Mouse (Mus musculus) thymus, postnatal 10 days (tissue): ENCODE results near the gene Trim10.
"Not testable (repeated sequence)": the region's sequence is repeated elsewhere in the genome, so short reads cannot be mapped to it uniquely, and the experiment has no call there.

Source experiments
- DNase-seq, 2 experiments: peaks; one replicate each; pipeline ENCODE4 v3.0.0; 2021; ENCODE audit warnings: low spot score in 2 of 2

Trim10 gene

DNA sequence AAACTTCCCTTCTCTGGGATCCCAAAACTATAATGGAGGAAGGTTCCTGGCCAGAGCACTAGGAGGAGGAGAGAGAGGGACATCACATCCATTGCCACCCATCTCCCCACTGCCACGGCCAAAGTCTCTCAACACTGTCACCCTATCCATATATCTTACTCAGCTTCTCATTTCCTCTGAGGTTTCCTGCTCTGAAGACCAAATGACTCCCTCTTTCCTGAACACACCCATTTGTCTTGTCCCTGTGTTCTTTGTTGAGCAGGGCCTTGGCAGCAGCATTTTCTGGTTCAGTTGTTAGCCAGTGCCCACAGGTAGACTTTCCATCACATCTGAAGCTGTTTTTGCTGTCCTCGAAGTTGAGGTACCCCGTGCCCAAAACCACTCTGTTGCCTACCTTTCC, 11.2 kb upstream of the Trim10 start:
- DNase-seq: no peak

DNA sequence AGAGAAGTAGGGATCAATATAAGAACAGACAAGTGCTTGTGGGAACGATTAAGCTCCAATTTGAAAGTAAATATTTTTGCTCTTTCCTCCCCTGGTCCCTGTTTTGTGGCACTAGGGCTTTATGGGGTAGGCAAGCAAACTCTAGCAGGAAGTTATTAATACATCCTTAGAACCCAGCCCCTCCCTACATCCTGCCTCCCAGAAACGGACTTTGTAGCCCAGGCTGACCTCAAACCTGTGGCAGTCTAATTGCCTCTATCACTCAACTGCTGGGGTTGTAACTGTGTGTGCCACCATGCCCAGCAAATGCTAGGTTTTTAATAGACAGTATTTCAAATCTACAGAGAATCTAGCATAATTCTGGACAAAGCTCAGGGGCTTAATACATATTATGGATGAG, 7.7 kb upstream of the Trim10 start:
- no peak for DNase-seq

DNA sequence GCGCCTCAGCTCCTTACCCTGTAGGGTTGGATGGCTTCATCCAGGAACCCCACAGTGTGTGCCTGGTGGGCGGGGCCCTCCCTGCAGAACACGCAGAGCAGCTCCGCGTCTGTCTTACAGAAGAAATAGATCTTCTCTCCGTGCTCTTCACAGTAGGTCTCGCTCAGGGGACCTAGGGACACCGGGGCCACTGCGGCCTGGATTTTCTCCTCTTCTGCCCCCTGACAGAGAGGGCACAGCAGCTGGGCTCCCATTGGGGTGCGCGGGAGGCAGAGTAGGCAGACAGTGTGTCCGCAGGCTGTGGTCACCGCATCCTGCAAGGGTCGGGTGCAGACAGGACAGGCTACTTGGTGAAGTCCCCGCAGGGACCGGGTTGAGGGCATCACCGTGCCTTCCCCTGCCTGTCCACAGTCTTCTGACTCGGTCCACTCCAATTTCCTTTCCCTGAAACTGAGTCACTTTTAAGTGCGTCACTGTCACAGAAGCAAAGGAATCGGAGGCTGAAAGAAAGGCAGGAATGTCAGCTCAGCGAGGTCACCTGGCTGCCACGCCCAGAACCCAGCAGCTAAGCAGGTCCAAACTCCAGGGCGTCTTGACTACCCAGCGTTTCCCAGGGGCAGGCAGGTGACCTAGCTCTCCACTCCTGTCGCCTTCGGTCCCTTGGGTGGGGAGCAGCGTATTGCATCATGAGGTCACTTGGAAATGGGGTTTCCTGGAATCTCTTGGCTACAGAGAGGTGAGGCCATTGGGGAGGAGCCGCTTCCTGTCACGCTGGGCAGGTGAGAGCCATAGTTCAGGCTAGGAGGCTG, 2.5 kb upstream of the Trim10 start, which contains the start of gene Trim15:
Gene Trim15, minus strand, starts transcription at position 492 of the 809 bp plus-strand sequence.
- DNase-seq: no peak

DNA sequence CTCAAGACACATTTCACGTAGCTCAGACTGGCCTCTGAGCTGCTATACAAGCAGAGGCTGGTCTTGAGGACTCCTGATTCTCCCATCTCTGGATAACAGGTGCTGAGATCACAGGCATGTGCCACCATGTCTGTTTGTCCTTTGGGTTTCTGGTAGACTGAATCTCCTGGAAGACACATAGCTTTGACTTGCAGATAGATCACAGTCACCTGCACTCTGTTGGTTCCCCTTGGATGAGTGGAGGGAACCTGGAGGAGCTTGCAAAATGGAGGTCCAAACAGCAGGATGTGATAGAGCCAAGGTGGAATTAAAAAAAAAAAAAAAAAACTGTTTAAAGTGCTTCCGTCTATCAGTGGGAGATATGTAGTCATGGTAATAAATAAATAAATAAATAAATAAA, 538 bp upstream of the Trim10 start:
- no peak for DNase-seq

DNA sequence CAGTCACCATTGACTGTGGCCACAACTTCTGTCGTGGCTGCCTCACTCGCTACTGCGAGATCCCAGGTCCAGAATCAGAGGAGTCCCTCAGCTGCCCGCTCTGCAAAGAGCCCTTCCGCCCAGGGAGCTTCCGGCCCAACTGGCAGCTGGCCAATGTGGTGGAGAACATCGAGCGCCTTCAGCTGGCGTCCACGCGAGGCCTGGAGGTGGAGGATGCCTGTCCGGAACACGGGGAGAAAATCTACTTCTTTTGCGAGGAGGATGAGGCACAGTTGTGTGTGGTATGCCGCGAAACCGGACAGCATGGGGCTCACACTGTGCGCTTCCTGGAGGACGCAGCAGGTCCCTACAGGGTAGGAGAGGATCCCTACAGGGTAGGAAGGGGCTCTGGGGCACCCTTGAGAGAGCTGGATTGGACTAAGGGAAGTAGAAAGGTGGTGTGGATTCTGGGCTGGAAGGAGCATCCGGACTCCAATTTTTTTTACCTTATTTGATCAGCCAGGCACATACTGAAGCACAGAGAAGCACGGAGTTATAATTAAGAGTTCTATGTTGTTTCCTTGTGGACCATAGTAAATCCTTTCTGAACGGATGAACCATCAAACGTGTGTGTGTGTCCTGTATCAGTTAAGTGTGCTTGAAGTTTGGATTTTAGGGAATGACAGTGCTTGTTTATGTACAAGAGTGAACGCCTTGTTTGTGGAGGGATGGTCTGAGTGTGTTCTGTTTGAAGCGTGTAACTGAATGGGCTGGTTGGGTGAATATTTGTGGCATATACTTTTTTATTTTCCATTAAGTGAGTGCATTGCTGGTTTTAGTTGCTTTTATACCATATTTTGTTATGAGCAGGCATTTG, 809 bp downstream of the Trim10 start:
- DNase-seq: no peak

DNA sequence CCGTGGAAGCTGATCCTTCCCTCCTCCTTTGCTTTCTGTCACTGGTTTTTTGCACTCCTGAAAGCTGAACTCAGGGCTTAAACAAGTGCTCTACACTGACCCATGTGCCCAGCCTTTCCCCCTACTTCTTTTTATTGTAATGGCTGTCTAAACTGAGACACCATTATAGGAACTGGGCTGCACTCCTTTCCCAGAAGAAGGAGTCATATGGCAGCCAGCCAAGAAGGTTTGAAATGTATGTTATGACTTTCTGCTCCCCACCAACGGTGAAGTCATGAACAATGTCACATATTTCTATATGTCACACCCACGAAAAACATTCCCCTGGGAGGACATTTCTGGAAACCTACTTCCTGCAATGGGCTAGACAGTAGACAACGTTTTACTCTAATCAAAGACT, 5.3 kb downstream of the Trim10 start:
- no peak for DNase-seq

DNA sequence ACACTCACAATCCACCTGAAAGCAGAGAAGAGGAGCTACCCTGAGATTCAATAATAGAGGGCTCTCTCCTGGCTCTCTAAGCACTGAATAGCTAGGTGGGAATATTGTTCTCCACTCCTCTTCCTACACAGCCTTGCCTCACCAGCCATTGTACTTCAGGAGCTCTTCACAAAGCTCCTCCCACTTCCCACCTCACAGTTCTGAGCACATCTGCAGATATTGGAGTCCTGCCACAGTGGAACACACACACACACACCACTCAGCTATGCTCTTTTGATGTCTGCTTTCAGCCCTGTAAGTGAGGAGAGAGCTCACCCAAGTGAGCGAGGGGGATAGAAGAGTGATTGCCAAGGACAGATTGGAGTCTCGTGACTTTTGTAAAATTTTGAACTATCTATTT, 14.0 kb downstream of the Trim10 start:
- no peak for DNase-seq

DNA sequence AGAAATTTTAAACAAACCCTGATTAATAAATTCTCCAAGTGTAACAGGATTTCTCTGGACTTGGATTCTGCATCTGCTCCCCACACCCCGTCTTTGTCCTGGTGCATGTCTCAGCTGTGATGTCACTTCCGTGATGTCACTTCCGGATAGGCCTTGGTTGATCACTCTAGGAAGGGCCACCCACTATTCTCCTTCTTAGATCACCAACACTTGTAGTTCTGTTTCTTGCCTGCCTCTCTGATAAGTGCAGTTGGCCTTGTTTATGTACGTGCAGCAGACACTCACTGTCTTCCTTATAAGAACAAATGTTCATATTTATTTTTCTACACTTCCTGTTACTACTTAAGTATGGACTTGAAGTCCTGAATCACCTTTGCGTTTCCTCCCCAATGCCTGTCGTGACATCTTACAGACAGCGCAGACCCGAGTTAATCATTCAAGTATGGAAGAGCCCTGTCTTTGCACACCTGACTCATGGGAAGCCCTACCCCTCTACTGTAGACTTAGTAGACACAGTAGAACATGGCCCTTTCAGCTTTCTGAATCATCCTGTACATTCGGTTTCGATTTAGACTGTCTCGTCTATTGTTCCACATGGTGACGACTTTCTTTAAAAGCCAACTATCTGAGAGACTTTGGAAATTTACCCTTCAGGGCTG, 15.9 kb downstream of the Trim10 start:
- no peak for DNase-seq

DNA sequence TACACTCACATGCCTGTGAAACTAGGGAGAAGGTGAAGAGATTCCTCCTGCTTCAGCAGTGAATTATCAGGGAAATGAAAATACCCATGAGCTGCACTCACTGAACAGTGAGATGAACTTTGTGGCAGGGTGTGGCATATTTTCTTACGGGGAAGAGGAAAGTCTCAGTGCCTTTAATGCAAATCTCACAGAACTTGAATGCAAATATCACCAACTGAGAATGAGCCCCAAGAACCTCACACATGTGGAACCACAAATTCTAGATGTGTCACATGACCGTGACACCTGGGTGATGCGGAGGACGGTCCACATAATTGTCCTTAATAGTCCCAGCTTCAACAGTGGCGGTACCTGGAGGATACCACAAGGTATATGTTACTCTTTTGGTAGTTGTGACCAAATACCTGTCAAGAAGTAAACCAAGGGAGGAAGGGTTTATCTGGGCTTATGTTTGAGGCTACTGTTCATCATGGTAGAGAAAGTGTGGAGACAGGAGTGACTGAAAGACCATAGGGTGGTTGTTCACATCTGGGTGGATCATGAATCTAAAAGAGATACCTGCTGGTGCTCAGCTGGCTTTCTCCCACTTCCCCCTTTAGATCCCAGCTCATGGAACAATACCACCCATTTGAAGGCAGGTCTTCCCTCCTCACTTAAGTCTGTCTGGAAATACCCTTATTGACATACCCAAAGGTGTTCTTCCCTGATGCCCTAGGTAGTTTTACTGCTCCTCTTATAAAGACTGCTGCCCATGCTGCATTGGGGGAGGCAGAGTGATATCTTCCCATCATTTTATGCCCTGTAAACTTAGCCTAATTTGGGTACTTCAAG, 20.9 kb downstream of the Trim10 start, which contains the start of gene Trim40:
Gene Trim40, minus strand, starts transcription at position 51 of the 831 bp plus-strand sequence.
- no peak for DNase-seq

DNA sequence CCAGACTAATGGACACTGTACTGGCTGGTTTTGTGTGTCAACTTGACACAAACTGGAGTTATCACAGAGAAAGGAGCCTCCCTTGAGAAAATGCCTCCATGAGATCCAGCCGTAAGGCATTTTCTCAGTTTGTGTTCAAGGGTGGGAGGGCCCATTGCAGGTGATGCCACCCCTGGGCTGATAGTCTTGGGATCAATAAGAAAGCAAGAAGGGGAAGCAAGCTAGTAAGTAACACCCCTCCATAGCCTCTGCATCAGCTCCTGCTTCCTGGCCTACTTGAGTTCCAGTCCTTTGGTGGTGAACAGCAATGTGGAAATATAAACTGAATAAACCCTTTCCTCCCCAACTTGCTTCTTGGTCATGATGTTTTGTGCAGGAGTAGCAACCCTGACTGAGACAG, 22.1 kb downstream of the Trim10 start:
- not testable (repeated sequence) for DNase-seq

DNA sequence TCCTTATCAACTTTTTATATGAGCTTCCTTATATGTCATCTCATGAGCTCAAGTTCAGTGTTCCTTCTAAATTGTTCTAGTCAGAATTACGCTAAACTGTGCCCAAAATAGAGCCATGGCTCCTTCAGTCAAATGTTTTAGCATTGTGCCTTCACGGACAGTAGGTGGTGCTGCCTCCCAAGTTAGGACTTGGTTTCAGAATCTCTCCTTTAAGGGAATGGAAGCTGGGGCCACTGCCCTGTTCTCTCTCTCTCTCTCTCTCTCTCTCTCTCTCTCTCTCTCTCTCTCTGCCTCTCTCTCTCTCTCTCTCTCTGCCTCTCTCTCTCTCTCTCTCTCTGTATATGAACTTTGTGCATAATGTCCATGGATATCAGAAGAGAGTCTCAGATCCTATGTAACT, 23.0 kb downstream of the Trim10 start:
- DNase-seq: peak in 1 of 2 experiments; percentile 11

DNA sequence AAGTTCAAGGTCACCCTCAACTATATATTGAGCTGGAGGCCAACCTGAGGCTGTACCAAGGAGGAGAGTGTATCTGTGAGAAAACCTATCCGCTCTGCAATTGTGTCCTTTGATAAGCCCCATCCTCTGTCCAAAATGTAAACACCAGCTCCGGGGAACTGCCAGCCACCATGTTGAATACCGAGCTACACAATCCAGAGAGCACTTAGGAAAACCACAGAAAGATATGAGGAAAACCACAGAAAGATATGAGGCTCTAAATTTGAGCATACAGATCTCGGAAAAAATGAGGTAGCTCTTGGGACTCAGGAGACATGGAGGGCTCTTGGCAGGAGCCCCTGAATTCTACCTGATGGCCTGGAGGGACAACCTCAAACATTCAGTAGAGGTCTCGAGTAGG, 24.0 kb downstream of the Trim10 start:
- no peak for DNase-seq

DNA sequence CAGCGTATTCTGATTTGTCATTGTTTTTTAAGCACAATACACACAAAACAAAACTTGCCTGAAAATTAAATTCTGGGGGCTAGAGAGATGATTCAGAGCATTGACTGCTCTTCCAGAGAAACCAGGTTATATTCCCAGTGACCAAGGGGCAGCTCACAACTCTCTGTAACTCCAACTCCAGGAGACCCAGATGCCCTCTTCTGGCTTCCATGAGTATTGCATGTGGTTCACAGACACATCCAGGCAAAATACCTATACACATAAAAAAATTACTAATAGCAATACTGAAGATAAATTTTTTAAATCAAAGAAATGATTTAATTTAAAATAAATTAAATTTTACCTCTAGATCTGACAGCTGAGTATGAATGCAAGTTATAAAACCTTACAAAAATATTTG, 27.2 kb downstream of the Trim10 start:
- no peak for DNase-seq

DNA sequence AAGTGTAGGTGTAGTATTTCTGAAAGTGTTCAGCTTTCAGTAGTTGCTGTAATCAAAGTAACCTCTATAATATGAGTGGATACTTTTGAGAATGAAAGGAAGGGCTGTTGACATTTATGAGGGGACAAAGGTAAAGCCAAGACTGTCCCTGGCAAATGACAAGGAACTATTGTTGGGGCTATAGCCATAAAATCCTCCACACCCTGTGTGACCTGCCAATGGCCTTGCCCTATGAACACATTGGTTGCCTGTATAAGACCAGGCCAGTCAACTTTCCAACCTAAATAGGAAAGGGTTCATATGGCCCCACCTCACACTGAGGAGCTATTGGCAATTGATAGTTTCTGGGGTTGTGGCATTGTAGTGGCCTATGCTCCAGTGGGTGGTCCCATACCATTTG, 27.7 kb downstream of the Trim10 start:
- DNase-seq: no peak

DNA sequence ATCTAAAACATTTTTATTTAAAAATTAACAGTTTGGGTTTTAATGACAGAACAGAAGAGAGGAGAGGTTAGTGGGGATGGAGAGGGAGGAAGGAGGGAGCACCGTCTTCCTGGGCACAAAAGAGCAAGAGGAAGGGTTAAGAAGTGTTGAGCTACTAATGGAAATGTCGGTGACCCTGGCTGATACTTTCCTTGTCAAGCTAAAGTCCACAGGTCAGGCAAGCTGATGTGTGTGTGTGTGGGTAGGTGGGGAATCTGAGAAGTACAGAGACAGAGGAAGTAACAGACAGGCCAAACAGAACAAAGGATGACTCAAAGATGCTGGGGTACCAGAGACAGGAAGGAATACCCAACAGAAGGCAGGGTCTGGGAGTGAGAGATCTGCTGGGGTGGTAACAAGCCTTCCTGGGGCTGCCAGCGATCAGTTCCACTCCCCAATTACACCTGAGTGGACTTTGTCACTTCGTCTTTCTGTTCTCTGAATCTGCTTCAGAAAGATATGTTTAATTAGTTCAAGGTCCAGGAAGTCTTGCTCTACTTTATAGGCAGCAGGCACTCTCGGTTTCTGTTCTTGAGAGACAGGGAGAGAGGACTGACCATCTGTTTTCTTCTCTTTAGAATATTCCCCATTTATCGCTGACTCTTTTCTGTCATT, 28.3 kb downstream of the Trim10 start, which contains the start of gene Trim31:
Gene Trim31, plus strand, starts transcription at position 567 of the 654 bp plus-strand sequence.
- DNase-seq: no peak

DNA sequence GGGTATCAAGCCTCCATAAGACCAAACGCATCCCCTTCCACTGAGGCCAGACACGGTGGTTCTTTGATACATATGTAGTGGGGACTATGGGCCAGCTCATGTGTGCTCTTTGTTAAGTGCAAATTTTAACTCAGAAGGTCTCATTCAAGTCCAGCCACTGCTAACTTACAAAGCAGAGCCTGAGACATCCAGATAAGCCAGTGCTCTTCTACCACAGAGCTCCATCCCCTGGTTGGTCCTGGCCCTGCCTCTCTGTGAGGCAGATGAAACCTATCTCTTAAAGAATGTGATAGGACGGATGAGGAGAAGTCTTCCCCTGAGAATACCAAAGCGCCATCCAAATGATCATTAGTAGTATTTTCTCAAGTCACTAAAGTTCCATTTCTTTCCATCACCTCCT, 30.0 kb downstream of the Trim10 start:
- no peak for DNase-seq

DNA sequence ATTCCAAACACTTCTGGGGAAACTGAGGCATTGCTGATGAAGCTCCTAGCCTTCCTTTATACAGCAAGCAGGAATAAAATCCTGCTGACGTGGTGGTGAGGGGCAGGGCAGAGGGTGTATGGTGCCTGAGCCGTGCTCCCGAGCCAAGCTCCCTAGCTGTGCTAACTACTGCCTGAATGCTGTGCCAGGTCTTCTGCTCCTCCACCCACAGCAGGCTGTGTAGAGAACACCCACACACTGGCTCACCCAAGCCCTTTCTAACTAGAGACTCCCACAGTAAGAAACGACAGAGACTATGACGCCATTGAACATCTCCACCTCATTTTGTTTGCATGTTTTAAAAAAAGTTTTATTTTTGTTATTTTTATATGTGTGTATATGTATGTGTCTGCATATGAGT, 30.6 kb downstream of the Trim10 start:
- no peak for DNase-seq

DNA sequence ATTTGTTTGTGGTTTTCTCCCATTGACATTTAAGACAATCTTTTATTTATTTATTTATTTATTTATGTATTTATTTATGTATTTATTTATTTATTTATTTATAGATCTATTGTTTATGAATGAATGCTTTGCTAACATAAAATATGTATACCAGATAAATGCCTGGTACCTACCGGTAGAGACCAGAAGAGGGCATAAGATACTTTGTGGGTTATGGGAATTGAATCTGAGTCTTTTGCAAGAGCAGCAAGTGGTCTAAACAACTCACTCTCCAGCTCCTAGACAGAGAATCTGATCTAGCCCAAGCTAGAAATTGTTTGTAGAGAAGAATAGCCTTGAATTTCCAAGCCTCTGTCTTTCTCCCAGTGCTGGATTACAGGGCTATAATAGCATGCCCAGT, 31.3 kb downstream of the Trim10 start:
- no peak for DNase-seq

DNA sequence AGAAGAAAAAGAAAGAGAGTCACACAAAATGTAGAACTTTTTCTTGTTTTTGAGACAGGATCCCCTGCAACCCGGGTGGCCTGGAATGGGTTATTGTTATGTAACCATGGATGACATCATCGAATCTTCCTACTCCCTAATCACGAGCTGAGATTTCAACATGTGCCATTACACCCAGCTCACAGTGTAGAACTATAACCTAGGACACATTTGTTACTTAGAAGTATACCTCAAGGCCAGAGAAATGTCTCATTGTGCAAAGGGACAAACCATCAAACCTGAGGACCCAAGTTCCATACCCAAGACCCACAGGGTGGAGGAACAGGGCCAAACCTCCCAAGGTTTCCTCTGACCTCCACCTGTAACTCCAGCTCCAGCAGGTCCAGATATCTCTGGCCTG, 34.3 kb downstream of the Trim10 start:
- no peak for DNase-seq

DNA sequence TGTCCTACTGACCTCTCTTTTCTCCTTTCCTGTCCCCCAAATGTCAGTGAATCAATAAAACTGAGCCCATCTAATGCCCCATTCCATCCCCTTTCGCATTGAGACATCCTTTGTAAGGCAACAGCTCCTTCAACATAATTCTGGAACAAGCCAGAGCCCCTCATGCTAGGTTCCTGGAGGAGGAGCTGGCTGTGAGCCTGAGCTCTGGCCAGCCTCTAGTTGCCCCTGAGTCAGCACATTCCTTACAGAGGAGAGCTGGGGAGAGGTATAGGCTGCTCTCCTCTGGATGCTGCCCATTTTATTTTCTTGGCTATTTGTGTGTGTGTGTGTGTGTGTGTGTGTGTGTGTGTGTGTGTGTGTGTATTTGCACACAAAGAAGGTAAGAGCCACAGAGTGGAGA, 38.9 kb downstream of the Trim10 start:
- DNase-seq: no peak

DNA sequence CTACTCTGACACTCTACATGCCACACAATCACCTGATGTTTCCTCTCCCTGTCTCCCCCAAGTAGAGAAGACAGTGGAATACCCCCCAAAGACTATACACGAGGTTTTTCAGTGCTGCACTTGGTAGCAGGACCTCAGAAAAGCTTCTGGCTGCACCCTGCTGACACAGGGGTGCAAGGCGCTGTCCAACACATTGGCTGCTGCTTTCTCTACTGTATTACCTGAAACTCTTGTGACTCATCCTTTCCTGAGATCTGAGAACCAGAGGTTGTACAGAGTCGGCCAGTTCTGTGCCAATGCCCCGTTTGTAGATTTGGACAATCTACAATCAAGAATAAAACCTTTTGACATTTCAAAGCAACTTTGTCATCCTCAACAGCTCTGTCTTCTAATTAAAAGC, 40.4 kb downstream of the Trim10 start:
- DNase-seq: no peak
